Mouse (Mus musculus) lung, postnatal 14 days (tissue): ENCODE measurements around the gene Ankrd24.

Source experiments
- DNase-seq: peaks from one replicate; pipeline ENCODE4 v3.0.0; 2021

Ankrd24 gene

GRCm38 (mm10) chr10:81628390-81628789 is at the start of gene Ankrd24:
Ankrd24 (plus strand) TSS chr10:81628540.
- no peak for DNase-seq

GRCm38 (mm10) chr10:81579967-81580366 is 48.4 kb upstream of the Ankrd24 start:
- DNase-seq: no peak

- no peak for DNase-seq
Measured at GRCm38 (mm10) chr10:81580441-81581070, 47.8 kb upstream of the Ankrd24 start.

GRCm38 (mm10) chr10:81583347-81583746 is 45.0 kb upstream of the Ankrd24 start:
- no peak for DNase-seq

- DNase-seq: no peak
Measured at GRCm38 (mm10) chr10:81588739-81589138, 39.6 kb upstream of the Ankrd24 start.

GRCm38 (mm10) chr10:81591846-81592245 is 36.5 kb upstream of the Ankrd24 start:
- DNase-seq: no peak

GRCm38 (mm10) chr10:81592631-81593030 is 35.7 kb upstream of the Ankrd24 start:
- DNase-seq: no peak

GRCm38 (mm10) chr10:81593223-81593622 is 35.1 kb upstream of the Ankrd24 start:
- DNase-seq: no peak

GRCm38 (mm10) chr10:81593935-81594334 is 34.4 kb upstream of the Ankrd24 start:
- no peak for DNase-seq

GRCm38 (mm10) chr10:81595599-81595998 is 32.7 kb upstream of the Ankrd24 start:
- no peak for DNase-seq

GRCm38 (mm10) chr10:81596611-81597010 is 31.7 kb upstream of the Ankrd24 start:
- DNase-seq: peak; percentile 29

GRCm38 (mm10) chr10:81597137-81597950 is 31.0 kb upstream of the Ankrd24 start:
- DNase-seq: peak; percentile 51

- DNase-seq: no peak
Measured at GRCm38 (mm10) chr10:81598342-81598741, 30.0 kb upstream of the Ankrd24 start.

GRCm38 (mm10) chr10:81598871-81599270 is 29.5 kb upstream of the Ankrd24 start:
- no peak for DNase-seq

GRCm38 (mm10) chr10:81599630-81600029 is 28.7 kb upstream of the Ankrd24 start:
- DNase-seq: no peak

- no peak for DNase-seq
Measured at GRCm38 (mm10) chr10:81600096-81600495, 28.2 kb upstream of the Ankrd24 start.

- peak; percentile 98 for DNase-seq
Measured at GRCm38 (mm10) chr10:81600738-81601203, 27.6 kb upstream of the Ankrd24 start, which contains the start of gene Tle6. Tle6 (minus strand) TSS chr10:81601073.

- DNase-seq: no peak
Measured at GRCm38 (mm10) chr10:81601396-81601905, 26.9 kb upstream of the Ankrd24 start.

- DNase-seq: no peak
Measured at GRCm38 (mm10) chr10:81602741-81603151, 25.6 kb upstream of the Ankrd24 start.

GRCm38 (mm10) chr10:81604019-81604967 is 24.0 kb upstream of the Ankrd24 start:
- DNase-seq: no peak

GRCm38 (mm10) chr10:81604968-81605665 is 23.2 kb upstream of the Ankrd24 start:
- peak; percentile 92 for DNase-seq

GRCm38 (mm10) chr10:81605666-81605973 is 22.7 kb upstream of the Ankrd24 start:
- DNase-seq: no peak
